Mouse (Mus musculus): ENCODE data around the gene Endou. TPM values are rescaled to one million over a fixed set of nuclear protein-coding genes. Genes with fewer than 3 reads are reported as not detected.
A peak's percentile ranks its signal among the peaks of the same experiment; 100 is the strongest.
"Not testable (repeated sequence)": the region's sequence is repeated elsewhere in the genome, so short reads cannot be mapped to it uniquely, and the experiment has no call there.

Endou gene
- polyA plus RNA-seq, 1 experiment from 2014 or later, result 0.14 TPM

GRCm38 (mm10) chr15:97677341-97677740 lies 53.8 kb downstream of the Endou start:
- H3K27me3 ChIP-seq (ENCODE audit: control insufficient read depth, insufficient read depth, low read length), result no peaks in the 10 kb centered on the region
- H3K4me1 ChIP-seq (ENCODE audit: control insufficient read depth, insufficient read depth, low read length), result peaks cover 6% of the 10 kb centered on the region
- DNase-seq (no peak), ATAC-seq (ENCODE audit: low FRiP score, low TSS enrichment) (no peak)
- H3K4me2 ChIP-seq (ENCODE audit: low read length), result no peak overlapping the region
- no peak overlapping the region for H3K27ac ChIP-seq (replicated peaks; ENCODE audit: low read depth, low read length)
- H3K4me3 ChIP-seq (replicated peaks; ENCODE audit: low read depth, low read length), result no peak overlapping the region
- H3K9me3 ChIP-seq (ENCODE audit: control insufficient read depth, low read length), result no peaks in the 10 kb centered on the region
- 95% methylated on average over 3 of the region's 3 CpGs for WGBS
- H3K9ac ChIP-seq (replicated peaks; ENCODE audit: low read length), result no peak overlapping the region
- H3K36me3 ChIP-seq (ENCODE audit: control insufficient read depth, insufficient read depth, low read length), result peaks cover 73% of the 10 kb centered on the region

- DNase-seq (no peak), ATAC-seq (ENCODE audit: low FRiP score, low TSS enrichment) (no peak)
- Histone ChIP-seq H3K27me3 (ENCODE audit: control insufficient read depth, insufficient read depth, low read length) (no peaks in the 10 kb centered on the region), H3K36me3 (ENCODE audit: control insufficient read depth, insufficient read depth, low read length) (peaks cover 61% of the 10 kb centered on the region), H3K4me2 (ENCODE audit: low read length) (no peak overlapping the region), H3K9ac (replicated peaks; ENCODE audit: low read length) (no peak overlapping the region), H3K9me3 (ENCODE audit: control insufficient read depth, low read length) (no peaks in the 10 kb centered on the region), H3K4me1 (ENCODE audit: control insufficient read depth, insufficient read depth, low read length) (peaks cover 14% of the 10 kb centered on the region), H3K4me3 (replicated peaks; ENCODE audit: low read depth, low read length) (no peak overlapping the region), H3K27ac (replicated peaks; ENCODE audit: low read depth, low read length) (no peak overlapping the region)
- 95% methylated on average over 13 of the region's 13 CpGs for WGBS
Observed at GRCm38 (mm10) chr15:97675927-97676326, 55.2 kb downstream of the Endou start.

GRCm38 (mm10) chr15:97674423-97674822 lies 56.7 kb downstream of the Endou start:
- Histone ChIP-seq H3K4me3 (replicated peaks; ENCODE audit: low read depth, low read length) (no peak overlapping the region), H3K4me1 (ENCODE audit: control insufficient read depth, insufficient read depth, low read length) (peaks cover 14% of the 10 kb centered on the region), H3K9me3 (ENCODE audit: control insufficient read depth, low read length) (no peaks in the 10 kb centered on the region), H3K27ac (replicated peaks; ENCODE audit: low read depth, low read length) (no peak overlapping the region), H3K36me3 (ENCODE audit: control insufficient read depth, insufficient read depth, low read length) (peaks cover 49% of the 10 kb centered on the region), H3K4me2 (ENCODE audit: low read length) (no peak overlapping the region), H3K27me3 (ENCODE audit: control insufficient read depth, insufficient read depth, low read length) (no peaks in the 10 kb centered on the region), H3K9ac (replicated peaks; ENCODE audit: low read length) (no peak overlapping the region)
- WGBS, result 95% methylated on average over 4 of the region's 4 CpGs
- ATAC-seq (ENCODE audit: low FRiP score, low TSS enrichment) (no peak), DNase-seq (no peak)

GRCm38 (mm10) chr15:97673256-97674000 lies 57.7 kb downstream of the Endou start:
- Histone ChIP-seq H3K4me3 (replicated peaks; ENCODE audit: low read depth, low read length) (no peak overlapping the region), H3K4me1 (ENCODE audit: control insufficient read depth, insufficient read depth, low read length) (peaks cover 14% of the 10 kb centered on the region), H3K4me2 (ENCODE audit: low read length) (no peak overlapping the region), H3K27me3 (ENCODE audit: control insufficient read depth, insufficient read depth, low read length) (no peaks in the 10 kb centered on the region), H3K36me3 (ENCODE audit: control insufficient read depth, insufficient read depth, low read length) (peaks cover 46% of the 10 kb centered on the region), H3K9ac (replicated peaks; ENCODE audit: low read length) (no peak overlapping the region), H3K9me3 (ENCODE audit: control insufficient read depth, low read length) (no peaks in the 10 kb centered on the region), H3K27ac (replicated peaks; ENCODE audit: low read depth, low read length) (no peak overlapping the region)
- 95% methylated on average over 7 of the region's 7 CpGs for WGBS
- DNase-seq (no peak), ATAC-seq (ENCODE audit: low FRiP score, low TSS enrichment) (no peak)

GRCm38 (mm10) chr15:97672211-97672765 lies 58.9 kb downstream of the Endou start:
- H3K27me3 ChIP-seq (ENCODE audit: control insufficient read depth, insufficient read depth, low read length), result no peaks in the 10 kb centered on the region
- no peak overlapping the region for H3K4me2 ChIP-seq (ENCODE audit: low read length)
- H3K4me1 ChIP-seq (ENCODE audit: control insufficient read depth, insufficient read depth, low read length), result peaks cover 14% of the 10 kb centered on the region
- H3K27ac ChIP-seq (replicated peaks; ENCODE audit: low read depth, low read length), result peak overlapping the region; percentile 85
- peaks cover 35% of the 10 kb centered on the region for H3K36me3 ChIP-seq (ENCODE audit: control insufficient read depth, insufficient read depth, low read length)
- peak overlapping the region; percentile 2; the same call in 1 of the 2 replicates for H3K9ac ChIP-seq (replicated peaks; ENCODE audit: low read length)
- H3K4me3 ChIP-seq (replicated peaks; ENCODE audit: low read depth, low read length), result no peak overlapping the region
- WGBS, result 48% methylated on average over 9 of the region's 9 CpGs
- peak; percentile 80 for DNase-seq
- H3K9me3 ChIP-seq (ENCODE audit: control insufficient read depth, low read length), result no peaks in the 10 kb centered on the region
- ATAC-seq (ENCODE audit: low FRiP score, low TSS enrichment), result peak; percentile 76

- WGBS, result 74% methylated on average over 6 of the region's 6 CpGs
- no peak for ATAC-seq (ENCODE audit: low FRiP score, low TSS enrichment)
Observed at GRCm38 (mm10) chr15:97670554-97670953, 60.6 kb downstream of the Endou start.

GRCm38 (mm10) chr15:97668158-97668877 lies 62.8 kb downstream of the Endou start:
- not testable (repeated sequence) for H3K36me3 ChIP-seq (ENCODE audit: control insufficient read depth, insufficient read depth, low read length); H3K9ac ChIP-seq (replicated peaks; ENCODE audit: low read length); H3K27me3 ChIP-seq (ENCODE audit: control insufficient read depth, insufficient read depth, low read length); DNase-seq; H3K9me3 ChIP-seq (ENCODE audit: control insufficient read depth, low read length); H3K4me2 ChIP-seq (ENCODE audit: low read length); ATAC-seq (ENCODE audit: low FRiP score, low TSS enrichment); H3K4me3 ChIP-seq (replicated peaks; ENCODE audit: low read depth, low read length)
- whole genome bisulfite sequencing, result 76% methylated on average over 17 of the region's 17 CpGs
- Histone ChIP-seq H3K27ac (replicated peaks; ENCODE audit: low read depth, low read length) (0 out of 2 replicates have a peak overlapping the region, but pooled peaks have one; percentile 26), H3K4me1 (ENCODE audit: control insufficient read depth, insufficient read depth, low read length) (peaks cover 14% of the 10 kb centered on the region)

More at GRCm38 (mm10) chr15:97670554-97670953, 60.6 kb downstream of the Endou start:
- no peak overlapping the region for H3K4me2 ChIP-seq (ENCODE audit: low read length)
- H3K9me3 ChIP-seq (ENCODE audit: control insufficient read depth, low read length), result no peaks in the 10 kb centered on the region
- H3K36me3 ChIP-seq (ENCODE audit: control insufficient read depth, insufficient read depth, low read length), result peaks cover 17% of the 10 kb centered on the region
- H3K4me3 ChIP-seq (replicated peaks; ENCODE audit: low read depth, low read length), result no peak overlapping the region
- DNase-seq, result no peak
- peaks cover 14% of the 10 kb centered on the region for H3K4me1 ChIP-seq (ENCODE audit: control insufficient read depth, insufficient read depth, low read length)
- H3K9ac ChIP-seq (replicated peaks; ENCODE audit: low read length), result no peak overlapping the region
- no peaks in the 10 kb centered on the region for H3K27me3 ChIP-seq (ENCODE audit: control insufficient read depth, insufficient read depth, low read length)
- H3K27ac ChIP-seq (replicated peaks; ENCODE audit: low read depth, low read length), result no peak overlapping the region

- Histone ChIP-seq H3K4me3 (replicated peaks; ENCODE audit: low read depth, low read length) (no peak overlapping the region), H3K4me2 (ENCODE audit: low read length) (0 out of 2 replicates have a peak overlapping the region, but pooled peaks have one; percentile 19), H3K9me3 (ENCODE audit: control insufficient read depth, low read length) (no peaks in the 10 kb centered on the region), H3K27ac (replicated peaks; ENCODE audit: low read depth, low read length) (peak overlapping the region; percentile 55; the same call in 1 of the 2 replicates), H3K36me3 (ENCODE audit: control insufficient read depth, insufficient read depth, low read length) (no peaks in the 10 kb centered on the region), H3K9ac (replicated peaks; ENCODE audit: low read length) (no peak overlapping the region), H3K27me3 (ENCODE audit: control insufficient read depth, insufficient read depth, low read length) (no peaks in the 10 kb centered on the region), H3K4me1 (ENCODE audit: control insufficient read depth, insufficient read depth, low read length) (peaks cover 10% of the 10 kb centered on the region)
- WGBS, result 25% methylated on average over 7 of the region's 7 CpGs
- ATAC-seq (ENCODE audit: low FRiP score, low TSS enrichment), result no peak
- peak; percentile 90 for DNase-seq
Observed at GRCm38 (mm10) chr15:97667437-97667836, 63.7 kb downstream of the Endou start.
